ENCODE assay signal across 8 mouse cellular contexts in the genomic region with DNA sequence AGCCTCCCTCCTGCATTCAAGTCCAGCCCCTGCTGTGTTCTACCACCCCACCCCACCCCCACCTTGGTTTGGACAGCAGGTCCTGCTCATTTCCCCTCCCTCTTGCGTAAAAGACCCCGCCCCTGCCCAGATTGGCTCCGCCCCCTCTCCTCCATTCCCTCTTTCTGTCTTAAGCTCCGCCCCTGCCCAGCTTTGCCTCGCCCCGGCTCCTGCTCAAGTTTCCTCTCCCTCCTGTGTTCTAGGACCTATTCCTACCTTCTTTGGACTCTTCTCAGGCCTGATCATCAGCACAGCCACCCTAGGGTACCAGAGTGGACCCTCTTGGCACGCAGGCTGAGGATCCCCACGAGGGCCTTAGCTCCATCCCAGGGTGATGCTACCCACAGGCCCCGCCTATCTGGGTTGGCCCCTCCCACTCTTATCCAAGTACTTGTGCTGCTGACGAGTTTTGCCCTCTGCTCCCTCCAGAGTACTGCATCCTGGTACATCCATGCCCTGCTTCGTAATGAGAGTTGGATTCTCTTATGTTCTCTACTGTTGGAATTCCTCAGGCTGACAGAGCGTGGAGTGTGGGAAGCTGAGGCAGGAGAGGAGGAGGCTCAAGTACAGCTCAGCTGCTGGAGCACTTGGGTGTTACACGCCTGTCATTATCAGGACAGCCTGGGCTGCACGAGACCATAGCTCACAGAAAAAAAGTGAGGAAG. TPM values are rescaled to one million over a fixed set of nuclear protein-coding genes. Genes with fewer than 3 reads are reported as not detected.
A peak's percentile ranks its signal among the peaks of the same experiment; 100 is the strongest.
DNase-seq lines count a peak whose midpoint lies in the region.

No protein-coding gene starts in this region.

- peak; percentile 74 for DNase-seq in cerebellum, adult 9-11 months
- no peak for DNase-seq in cerebellum, adult 18-20 months
- peak; percentile 19 for DNase-seq in thymus, postnatal 0 days (ENCODE audit: low spot score)
- DNase-seq in thymus, postnatal 25 days: no peak
- DNase-seq in kidney, adult 9 months: peak; percentile 53
- peak; percentile 74 for DNase-seq in lung, postnatal 10 days
- no peak for DNase-seq in layer of hippocampus, adult 9-11 months
- no peak for DNase-seq in frontal cortex, postnatal 14 days (ENCODE audit: low spot score in 2 of 2)

RNA-seq across cellular contexts. Expression of a gene that starts 1.2 kb away (rescaled TPM):
- 2,991 and 3,020 TPM in 2 replicates for polyA plus RNA-seq in thymus, postnatal 0 days (2015; fragmentation: Nextera tagmentation; extraction: Ambion mirVana)

RNA-seq across cellular contexts. Expression of a gene that starts 2.4 kb away (rescaled TPM):
- polyA plus RNA-seq in thymus, postnatal 0 days (2015; fragmentation: Nextera tagmentation; extraction: Ambion mirVana): 306 and 315 TPM in 2 replicates

RNA-seq across cellular contexts. Expression of a gene that starts 14.7 kb away (rescaled TPM):
- polyA plus RNA-seq in thymus, postnatal 0 days (2015; fragmentation: Nextera tagmentation; extraction: Ambion mirVana): 40.1 and 41.0 TPM in 2 replicates

RNA-seq across cellular contexts. Expression of a gene that starts 15.9 kb away (rescaled TPM):
- 0.09 and 0.57 TPM in 2 replicates for polyA plus RNA-seq in thymus, postnatal 0 days (2015; fragmentation: Nextera tagmentation; extraction: Ambion mirVana)

RNA-seq across cellular contexts. Expression of a gene that starts 27.4 kb away (rescaled TPM):
- polyA plus RNA-seq in thymus, postnatal 0 days (2015; fragmentation: Nextera tagmentation; extraction: Ambion mirVana): 76.0 and 83.6 TPM in 2 replicates

Comparison
In these comparisons a context has a peak if more than half of its experiments do, and no peak if none do; other contexts are left out.
1. DNase-seq: peak in cerebellum, adult 9-11 months (single experiment), thymus, postnatal 0 days (single experiment), kidney, adult 9 months (single experiment) and lung, postnatal 10 days (single experiment); none in cerebellum, adult 18-20 months (0 of 2), thymus, postnatal 25 days (single experiment), layer of hippocampus, adult 9-11 months (single experiment) and frontal cortex, postnatal 14 days (0 of 2).